Mouse (Mus musculus) ES-E14 (cell line): ENCODE results near the gene Map4k3.

Source experiments
- ZC3H11A ChIP-seq: IDR thresholded peaks from 2 replicates; pipeline ENCODE4 v1.6.1; 2012; ENCODE audit warnings: low read depth, mild to moderate bottlenecking, inconsistent platforms, low read length, borderline replicate concordance
- ZNF384 ChIP-seq: IDR thresholded peaks from 2 replicates; pipeline ENCODE4 v1.6.1; 2012; ENCODE audit warnings: low read depth, low read length, inconsistent platforms

DNA sequence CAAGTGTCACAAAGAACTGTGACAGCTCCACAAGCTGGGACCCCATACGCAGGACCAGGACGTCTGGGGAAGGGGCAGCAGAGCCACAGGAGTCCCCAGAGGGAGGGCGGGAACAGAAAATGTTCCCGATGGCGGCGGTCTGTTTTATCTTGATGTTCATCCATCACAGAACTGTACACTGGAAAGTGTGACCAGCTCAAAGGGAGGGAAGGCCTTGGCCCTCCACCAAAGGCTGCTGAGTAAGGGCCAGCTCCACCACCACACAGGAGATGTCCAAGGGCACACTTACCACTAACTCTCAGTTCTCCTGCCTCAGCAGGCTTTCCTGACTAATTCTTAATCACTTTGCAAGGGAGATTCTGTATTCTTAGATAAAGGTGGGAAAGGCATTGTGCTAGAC is 82.2 kb downstream of the Map4k3 start:
- TF ChIP-seq ZNF384 (no peak), ZC3H11A (no peak)
